Mouse (Mus musculus) mesoderm, embryonic 11.5 days (tissue): ENCODE data around the gene Hoxb2.
A peak's percentile ranks its signal among the peaks of the same experiment; 100 is the strongest.

Experiments used
- DNase-seq: peaks from one replicate; pipeline ENCODE4 v3.0.0-alpha.2; 2012; ENCODE audit warnings: low read depth, low spot score

The Hoxb2 gene

DNA sequence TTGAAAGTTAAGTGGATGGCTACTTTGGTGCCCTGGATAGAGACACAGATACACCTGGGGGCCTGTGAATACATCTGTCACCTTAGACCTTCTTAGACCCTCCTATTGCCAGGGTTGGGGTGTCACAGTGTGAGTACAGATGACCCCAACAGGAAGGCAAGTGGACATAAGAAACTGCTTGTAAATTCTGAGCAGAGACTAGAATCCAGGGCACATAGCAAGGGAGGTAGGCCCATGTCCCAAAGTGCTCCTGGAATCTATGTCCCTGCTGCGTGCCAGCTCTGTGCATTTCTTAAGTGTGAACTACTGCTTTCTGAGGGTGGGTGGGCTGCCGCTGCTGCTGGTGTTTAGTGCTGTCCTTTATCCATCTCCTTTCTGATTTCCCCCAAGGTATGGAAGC lies 466 bp downstream of the Hoxb2 start:
- no peak for DNase-seq

DNA sequence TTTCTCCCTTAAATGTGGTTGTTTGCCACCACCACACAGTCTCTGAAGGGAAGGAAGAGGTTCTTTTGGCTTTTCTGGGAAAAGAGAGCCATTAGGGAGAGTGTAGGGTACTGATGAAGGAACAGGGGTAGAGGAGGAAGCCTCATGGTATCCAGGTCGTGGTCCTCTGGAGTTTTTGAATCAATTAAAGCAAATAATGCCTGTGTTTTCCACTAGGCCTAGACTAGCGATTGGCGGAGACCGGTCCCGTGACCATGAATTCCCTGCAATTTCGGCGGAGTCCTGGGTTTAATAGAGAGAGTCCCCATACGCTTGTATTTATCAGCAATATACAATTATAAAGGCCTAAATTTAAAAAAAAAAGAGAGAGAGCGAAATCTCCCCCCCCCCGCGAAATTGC lies 987 bp downstream of the Hoxb2 start:
- DNase-seq = no peak

DNA sequence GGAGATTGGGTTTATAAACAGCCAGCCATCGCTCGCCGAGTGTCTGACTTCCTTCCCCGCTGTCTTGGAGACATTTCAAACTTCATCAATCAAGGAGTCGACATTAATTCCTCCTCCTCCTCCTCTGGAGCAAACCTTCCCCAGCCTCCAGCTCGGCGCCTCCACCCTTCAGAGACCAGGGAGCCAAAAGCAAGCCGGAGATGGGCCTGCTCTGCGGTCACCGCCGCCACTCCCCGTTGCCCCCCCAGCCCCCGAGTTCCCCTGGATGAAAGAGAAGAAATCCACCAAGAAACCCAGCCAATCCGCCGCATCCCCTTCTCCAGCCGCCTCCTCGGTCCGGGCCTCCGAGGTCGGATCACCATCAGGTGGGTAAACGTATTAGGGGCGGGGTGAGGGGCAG lies 1.5 kb downstream of the Hoxb2 start:
- peak; percentile 87 for DNase-seq

DNA sequence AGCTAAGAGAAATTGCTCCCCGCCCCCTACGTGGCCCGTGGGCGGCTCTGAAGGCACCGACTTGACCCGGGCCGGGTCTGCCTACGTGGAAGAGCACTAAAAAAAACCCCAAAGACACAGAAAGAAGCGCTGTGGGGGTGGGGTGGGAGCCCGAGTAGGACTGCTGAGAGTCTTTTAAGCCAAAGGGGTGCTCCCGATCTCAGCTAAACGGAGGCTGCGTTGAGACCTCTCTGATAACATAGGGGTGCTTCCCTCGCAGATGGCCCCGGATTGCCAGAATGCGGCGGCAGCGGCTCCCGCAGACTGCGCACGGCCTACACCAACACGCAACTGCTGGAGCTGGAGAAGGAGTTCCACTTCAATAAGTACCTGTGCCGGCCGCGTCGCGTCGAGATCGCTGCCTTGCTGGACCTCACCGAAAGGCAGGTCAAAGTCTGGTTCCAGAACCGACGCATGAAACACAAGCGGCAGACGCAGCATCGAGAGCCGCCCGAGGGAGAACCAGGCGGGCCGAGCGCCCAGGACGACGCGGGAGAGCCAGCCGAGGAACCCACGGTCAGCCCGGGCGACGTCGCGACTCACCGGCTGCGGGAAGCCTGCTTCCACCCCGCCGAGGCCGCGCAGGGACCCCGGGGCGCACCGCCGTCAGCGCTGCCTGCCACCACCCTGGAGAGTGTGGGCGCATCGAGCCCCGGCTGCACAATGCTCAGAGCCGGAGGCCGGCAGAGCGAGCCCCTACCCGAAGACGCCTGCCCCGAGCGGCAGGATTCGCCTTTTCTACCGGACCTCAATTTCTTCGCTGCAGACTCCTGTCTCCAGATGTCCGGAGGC lies 2.6 kb downstream of the Hoxb2 start:
- DNase-seq = no peak

DNA sequence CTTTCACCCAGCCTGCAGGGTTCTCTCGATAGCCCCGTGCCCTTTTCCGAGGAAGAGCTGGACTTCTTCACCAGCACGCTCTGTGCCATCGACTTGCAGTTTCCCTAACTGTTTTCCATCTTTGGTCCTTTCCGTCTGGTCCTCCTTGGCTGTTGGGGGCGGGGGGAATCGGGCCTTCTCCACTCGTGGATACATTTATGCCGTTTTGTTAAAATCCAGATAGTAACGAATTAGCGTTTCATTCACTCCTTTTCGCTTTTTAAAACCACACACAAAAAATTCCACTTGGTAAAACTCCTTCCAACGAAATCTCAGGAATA lies 3.2 kb downstream of the Hoxb2 start:
- DNase-seq = no peak

DNA sequence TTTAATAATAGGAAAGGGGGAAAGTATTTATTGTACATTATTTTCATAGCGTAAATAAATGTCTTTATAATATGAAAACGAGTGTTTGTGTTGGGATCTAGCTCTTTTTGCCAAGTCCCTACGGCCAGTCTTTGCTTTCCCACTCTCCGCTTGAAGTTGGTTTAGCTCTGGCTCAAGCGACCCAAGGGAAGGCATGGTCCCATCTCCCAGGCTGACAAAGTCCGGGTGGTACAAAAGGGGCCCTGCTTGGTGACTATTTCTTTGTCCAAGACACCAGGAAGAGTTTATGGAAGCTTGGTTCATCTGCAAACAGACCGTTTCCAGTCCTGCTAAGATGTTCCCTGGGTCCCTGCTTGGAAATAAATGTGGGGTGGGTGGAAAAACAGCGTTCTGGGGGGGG lies 3.6 kb downstream of the Hoxb2 start:
- DNase-seq = no peak

DNA sequence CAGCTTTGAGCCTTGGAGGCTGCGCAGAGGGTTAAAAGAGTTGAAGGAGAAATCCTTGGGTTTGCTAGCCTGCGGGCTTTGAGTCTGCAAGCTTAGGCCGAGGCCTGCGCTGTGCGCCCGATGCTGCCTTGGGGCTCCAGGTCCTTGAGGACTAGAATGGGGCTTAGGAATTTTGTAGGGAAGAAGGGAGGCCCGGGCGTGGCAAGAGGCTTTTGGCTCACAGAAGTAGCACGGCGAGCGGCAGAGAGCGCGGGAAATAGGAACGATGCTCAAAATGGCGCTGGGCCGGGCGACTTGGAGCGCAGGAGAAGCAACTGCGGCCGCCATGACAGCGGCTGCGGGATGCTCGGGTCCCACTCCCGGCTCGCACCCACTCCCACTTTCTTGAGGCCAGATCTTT lies 4.1 kb downstream of the Hoxb2 start:
- no peak for DNase-seq

DNA sequence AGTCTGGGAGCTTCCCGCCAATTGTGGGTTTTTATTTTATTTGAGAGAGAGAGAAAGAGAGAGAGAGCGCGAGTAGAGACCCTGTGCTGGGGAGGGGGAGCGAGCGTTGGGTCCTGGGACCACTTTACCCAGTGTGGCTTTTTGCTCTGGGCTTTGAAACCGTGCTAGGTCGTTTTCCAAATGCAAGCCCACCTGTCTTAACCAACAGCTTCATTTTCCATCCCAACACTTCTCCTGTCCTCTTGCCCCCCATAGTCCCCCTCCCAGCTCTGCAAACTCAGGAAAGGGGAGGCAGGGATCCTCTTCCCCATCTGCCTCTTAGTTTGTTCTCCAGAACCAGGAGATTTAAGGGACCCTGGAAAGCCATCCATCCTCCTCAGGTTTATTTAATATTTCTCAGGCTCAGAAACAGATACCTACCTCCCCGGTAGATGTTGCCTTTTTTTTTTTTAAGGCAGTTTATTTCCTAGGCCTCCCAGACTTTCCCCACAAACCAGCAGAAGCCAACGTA lies 4.5 kb downstream of the Hoxb2 start:
- no peak for DNase-seq

DNA sequence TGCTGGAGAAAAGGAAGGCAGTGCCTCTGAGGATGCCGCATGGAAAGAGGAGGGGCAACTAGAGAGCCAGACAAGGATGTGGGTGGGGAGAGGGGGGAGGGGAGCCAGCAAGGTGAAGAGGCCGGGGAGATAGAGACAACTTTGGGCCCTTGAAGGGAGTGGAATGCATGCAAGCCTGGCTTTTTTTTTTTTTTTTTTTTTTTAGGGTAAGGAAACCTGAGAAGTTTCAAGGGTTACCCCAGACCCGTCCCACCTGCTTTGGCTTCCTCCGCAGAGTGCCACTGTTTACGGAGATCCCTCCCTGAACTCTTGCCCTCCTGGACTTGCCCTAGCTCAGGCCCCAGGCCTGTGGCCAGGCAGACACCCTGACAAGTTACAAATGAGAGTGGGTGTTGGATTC lies 13.5 kb downstream of the Hoxb2 start:
- DNase-seq = no peak

DNA sequence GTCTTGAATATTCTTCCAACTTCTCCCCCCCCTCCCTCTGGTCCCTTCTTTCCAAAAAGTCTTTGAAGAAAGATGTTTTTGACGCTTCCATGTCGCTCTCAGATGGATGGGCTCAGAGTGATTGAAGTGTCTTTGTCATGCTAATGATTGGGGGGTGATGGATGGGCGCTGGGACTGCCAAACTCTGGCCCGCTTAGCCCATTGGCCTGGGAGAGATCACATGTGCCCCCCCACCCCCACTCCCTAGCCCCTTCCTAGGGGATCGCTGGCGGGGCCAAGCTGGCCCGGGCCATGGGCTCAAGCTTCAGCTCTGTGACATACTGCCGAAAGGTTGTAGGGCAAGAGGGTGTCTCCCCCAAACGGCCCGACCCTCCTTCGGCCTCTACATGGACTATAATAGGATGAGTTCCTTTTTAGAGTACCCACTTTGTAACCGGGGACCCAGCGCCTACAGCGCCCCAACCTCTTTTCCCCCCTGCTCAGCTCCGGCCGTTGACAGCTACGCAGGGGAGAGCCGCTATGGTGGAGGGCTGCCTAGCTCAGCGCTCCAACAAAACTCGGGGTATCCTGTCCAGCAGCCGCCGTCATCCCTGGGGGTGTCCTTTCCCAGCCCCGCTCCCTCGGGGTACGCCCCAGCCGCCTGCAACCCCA lies 15.2 kb downstream of the Hoxb2 start, which contains the start of gene Hoxb1:
TSS of gene Hoxb1 (plus strand) at position 312 of the 651 bp plus-strand sequence.
- peak; percentile 78 for DNase-seq

DNA sequence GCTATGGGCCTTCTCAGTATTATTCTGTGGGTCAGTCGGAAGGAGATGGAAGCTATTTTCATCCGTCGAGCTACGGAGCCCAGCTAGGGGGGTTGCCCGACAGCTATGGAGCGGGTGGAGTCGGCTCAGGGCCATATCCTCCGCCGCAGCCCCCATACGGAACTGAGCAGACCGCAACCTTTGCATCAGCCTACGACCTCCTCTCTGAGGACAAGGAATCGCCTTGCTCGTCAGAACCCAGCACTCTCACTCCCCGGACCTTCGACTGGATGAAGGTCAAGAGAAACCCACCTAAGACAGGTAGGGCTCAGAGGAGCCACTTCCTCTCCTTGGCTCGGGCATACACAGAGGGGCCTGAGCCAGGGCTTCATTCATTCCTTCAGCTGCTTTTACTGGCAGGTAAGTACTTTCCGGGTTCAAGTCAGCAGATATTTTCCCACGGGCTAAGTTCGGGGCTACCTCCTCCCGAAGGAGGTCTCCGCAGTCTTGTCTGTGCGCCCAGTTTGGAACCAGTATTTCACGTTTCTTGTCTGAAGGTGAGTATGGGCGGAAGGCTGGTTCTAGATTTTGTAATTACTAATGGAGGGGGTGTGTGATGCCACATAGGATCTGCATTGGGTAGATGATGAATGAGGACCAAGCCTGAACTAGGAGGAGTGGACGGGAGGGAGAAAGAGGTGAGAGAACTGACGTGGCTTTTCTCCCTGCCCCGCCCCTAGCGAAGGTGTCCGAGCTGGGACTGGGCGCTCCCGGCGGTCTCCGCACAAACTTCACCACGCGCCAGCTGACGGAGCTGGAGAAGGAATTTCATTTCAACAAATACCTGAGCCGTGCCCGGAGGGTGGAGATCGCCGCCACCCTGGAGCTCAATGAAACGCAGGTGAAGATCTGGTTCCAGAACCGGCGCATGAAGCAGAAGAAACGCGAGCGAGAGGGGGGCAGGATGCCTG lies 16.0 kb downstream of the Hoxb2 start:
- DNase-seq = no peak

DNA sequence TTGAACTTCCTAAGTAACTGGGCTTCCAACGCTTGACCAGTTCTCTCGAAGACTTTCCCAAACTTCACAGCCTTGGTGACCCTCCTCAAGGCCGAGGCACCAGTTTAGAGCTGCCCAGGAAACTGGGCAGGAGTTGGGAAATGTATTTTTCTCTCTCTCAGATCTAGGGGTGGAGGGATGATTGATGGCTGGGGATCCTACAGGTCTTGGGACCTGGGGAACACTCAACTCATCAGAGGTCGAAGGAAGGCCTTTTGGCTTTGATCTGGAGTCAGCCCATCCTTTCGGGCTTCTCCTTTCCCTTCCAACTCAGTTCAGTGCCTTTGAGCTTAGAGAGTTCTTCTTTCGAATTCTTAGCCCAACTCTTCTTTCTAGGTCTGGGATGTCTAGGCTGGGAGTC lies 16.8 kb downstream of the Hoxb2 start:
- DNase-seq = no peak

DNA sequence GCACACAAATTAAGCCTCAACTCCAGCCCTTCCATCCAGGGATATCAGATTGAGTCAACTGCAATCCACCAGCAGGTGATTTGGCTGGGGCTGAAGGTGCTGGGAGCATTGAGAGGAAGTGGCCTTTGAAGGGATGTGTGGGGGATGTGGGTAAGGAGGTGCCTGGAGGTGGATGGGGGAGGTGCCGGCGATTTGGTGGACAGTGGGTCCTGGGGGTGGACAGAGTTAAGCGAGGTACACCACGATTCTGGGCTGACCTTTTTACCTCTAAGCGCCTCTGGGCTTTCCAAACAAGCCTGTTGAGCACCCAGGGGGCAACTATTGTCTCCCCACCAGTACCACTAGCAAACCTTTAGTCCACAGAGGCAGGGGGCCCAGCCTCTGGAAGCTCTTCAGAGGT lies 18.4 kb downstream of the Hoxb2 start:
- no peak for DNase-seq

DNA sequence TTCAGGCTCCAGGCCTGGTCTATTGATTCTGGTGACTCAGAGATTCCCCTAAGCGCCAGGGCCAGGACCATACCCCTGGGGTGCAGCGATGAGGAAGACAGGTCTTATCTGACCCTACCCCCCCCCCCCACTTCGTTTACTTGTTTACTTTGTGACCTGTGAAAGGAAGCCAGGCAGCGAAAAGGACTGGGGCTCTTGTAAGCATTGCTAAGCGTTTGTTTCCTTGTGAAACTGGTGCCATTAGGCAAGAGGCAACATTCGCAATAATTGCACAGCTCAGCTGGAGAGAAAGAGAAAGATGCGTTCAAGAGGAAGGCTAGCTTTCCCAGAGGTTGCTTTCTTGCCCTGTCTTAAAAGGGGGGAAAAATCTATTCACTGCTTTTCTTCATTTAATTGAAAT lies 18.8 kb downstream of the Hoxb2 start:
- no peak for DNase-seq

DNA sequence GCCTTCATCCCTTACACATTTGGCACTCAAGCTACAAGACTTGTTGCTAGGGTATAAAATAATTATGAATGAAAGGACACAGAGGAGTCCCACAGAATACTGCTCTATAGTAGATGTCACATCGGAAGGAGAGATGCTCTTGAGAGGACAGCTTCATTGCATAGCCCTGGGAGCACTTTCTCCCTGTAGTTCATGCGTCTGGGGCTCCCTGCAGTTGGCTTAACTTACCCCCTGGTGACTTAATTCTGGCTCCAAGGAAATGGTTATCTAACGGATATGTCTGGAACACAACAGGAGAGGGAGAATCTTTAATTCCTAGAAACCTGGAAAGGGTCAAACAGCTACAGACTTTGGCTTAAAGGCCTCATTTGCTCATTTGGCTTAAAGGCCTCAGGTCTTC lies 21.4 kb downstream of the Hoxb2 start:
- DNase-seq = no peak

DNA sequence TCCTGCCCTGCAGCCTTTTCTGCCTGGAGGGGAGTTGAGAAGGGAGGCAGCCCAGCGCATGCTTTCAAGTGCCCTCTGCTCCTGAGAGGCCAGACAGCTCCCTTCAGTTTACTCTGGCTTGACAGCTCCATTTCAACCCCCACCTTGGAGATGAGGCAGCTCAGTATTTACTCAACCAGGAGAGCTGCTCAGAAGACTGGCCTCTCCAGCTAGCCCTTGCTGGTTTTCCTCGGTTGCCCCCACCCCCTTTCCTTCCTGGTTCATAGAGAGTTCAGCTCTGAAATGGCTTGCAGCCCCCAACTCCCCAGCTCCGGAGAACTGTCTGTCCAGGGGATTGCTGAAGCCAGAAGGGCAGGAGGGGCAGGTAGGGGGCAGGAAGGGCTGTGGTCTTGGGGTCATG lies 22.2 kb downstream of the Hoxb2 start:
- no peak for DNase-seq

DNA sequence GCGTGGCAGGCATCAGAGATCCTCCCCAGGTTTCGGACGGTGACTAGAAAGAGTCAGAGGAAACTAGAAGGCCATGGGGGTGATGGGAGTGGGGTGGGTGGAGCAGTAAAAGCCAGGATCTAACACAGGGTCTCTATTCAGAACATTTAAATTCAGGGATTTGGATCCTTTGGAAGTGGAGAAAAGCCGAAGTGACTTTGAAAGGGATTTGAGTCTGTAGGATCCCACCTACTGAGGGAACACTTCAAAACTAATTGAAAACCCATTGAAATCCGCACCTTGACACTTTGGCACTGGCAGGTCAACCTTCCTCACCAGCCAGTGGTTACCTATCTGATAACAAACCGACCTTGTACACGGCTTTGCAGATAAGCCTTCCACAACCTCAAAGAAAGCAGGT lies 24.5 kb downstream of the Hoxb2 start:
- no peak for DNase-seq

DNA sequence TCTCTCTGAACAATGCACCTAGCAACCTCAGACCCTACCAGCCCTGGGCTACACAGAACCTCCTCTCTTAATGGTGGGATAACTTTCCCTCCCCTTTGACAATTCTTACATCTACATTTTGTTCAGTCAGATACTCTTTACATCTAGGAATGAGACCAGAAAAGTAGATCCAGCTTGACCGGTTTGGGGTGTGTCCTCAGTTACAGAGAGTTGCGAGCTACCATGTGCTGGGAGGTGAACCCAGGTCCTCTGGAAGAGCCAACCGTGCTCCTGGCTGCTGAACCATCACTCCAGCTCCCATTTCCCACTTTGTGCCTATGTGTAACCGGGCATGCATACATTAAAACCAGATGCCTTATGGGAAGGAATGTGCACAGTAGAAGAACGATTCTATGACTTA lies 33.1 kb downstream of the Hoxb2 start:
- DNase-seq = no peak

DNA sequence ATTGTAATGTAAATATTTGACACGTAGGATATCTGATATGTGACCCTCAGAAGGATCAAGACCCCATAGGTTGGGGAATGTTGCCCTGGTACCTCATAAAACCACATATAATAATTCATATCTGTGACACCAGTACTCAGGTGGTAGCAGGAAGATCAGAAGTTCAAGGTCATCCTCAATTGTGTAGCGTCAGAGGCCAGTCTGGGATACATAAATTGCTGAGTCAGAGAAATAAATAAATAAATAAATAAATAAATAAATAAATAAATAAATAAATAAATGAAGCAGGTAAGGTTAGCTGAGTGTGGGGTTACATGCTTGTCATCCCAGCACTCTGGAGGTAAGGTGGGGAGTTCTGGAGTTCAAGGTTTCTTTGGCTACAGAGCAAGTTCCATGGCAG lies 37.3 kb downstream of the Hoxb2 start:
- DNase-seq = no peak

DNA sequence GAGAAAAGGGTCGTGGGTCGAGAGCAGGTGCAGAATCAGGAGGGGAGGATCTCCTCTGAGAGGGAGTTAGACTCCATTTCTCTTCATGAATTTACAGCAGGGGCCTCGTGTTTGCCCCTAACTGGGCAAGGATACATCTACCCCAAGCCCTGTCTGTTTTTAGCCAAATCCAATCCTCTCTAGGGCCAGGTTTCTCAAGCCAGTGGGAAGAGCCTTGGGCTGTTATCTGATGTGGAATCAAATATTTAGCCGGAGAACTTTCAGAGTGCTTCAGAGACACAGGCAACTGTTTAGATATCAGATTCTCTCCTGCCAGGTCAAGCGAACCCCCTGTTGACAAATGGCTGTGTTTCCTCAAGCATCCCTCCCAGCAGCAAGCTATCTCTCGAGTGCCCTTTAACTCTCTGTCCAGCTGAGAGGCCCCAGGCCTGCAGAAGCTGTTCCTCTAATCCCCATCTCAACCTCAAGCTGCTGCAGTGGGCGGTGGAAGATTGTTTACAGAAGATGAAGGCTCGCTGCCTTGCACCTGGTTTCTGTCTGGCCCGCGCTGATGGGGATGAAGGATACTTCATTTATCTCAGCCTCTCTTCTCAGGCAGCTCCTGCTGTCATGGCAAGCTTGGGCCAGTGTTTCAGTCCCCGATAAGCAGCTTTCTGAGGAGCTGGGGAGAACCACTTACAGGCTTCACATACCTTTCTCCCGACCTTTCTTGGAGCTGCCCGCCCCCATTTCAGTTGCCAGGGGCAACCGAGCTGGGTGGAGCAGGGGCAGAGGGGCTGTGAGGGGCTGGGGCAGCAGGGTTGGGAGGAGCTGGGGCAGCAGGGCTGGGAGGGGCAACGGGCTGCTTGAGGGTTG lies 46.7 kb downstream of the Hoxb2 start:
- DNase-seq = peak; percentile 61

DNA sequence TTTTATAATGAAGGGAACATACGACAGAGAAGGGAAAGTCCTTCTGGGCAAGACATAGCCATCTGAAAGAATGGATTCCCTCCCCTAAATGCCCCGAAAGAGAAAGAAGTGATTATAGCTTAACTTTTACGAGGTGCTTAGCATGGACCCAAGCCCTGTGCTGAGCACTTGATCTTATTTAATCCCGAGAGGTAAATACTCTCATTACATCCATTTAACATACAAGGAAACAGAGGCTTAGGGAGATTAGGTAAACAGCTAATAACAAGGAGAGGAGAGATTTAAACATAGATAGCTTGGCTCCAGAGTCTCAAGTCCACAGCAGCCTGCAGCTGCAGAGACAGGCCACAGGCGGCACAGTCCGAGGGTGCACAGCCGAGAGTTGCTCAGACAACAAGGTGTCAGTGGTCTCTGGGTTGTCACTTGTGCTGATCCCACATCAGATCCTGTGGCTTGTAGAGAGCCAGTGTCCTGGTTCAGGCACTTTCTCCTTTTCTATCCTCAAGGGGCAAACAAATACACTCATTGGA lies 47.5 kb downstream of the Hoxb2 start:
- no peak for DNase-seq
